Mouse (Mus musculus) heart, embryonic 13.5 days (tissue): Measurements from ENCODE around the gene Sox2. TPM values are rescaled to one million over a fixed set of nuclear protein-coding genes. Genes with fewer than 3 reads are reported as not detected.

ENCODE experiments used
- ATAC-seq: fragments of 200-750 bp; cut with Nextera tagmentation; 2 replicates; pipeline ENCODE4 v1.8.0; 2017; ENCODE audit warnings: moderate TSS enrichment; ENCODE audit not compliant: insufficient number of reproducible peaks, low FRiP score, low TSS enrichment; ENCODE audit errors: extremely low read depth
- H3K27ac ChIP-seq: fragments of 300-500 bp; sonication (generic); replicated peaks from 2 replicates; pipeline ENCODE4 v1.5.1; 2015; ENCODE audit warnings: moderate library complexity, mild to moderate bottlenecking, inconsistent platforms
- H3K27me3 ChIP-seq: fragments of 300-500 bp; sonication (generic); replicated peaks from 2 replicates; pipeline ENCODE4 v1.6.1; 2015; ENCODE audit warnings: mild to moderate bottlenecking, inconsistent platforms
- H3K36me3 ChIP-seq: fragments of 300-500 bp; sonication (generic); 2 replicates; pipeline ENCODE4 v1.6.1; 2015; ENCODE audit warnings: mild to moderate bottlenecking, inconsistent platforms
- H3K4me1 ChIP-seq: fragments of 300-500 bp; sonication (generic); 2 replicates; pipeline ENCODE4 v1.6.1; 2015; ENCODE audit warnings: inconsistent platforms
- H3K4me2 ChIP-seq: fragments of 300-500 bp; sonication (generic); 2 replicates; pipeline ENCODE4 v1.6.1; 2015; ENCODE audit warnings: inconsistent platforms, mild to moderate bottlenecking, moderate library complexity
- H3K4me3 ChIP-seq: fragments of 300-500 bp; sonication (generic); 2 replicates; pipeline ENCODE4 v1.5.1; 2015; ENCODE audit warnings: moderate library complexity, mild to moderate bottlenecking, inconsistent platforms
- H3K9ac ChIP-seq: fragments of 300-500 bp; sonication (generic); 2 replicates; pipeline ENCODE4 v1.6.1; 2015; ENCODE audit warnings: inconsistent platforms, mild to moderate bottlenecking, moderate library complexity
- H3K9me3 ChIP-seq: fragments of 300-500 bp; sonication (generic); 2 replicates; pipeline ENCODE4 v1.6.1; 2016; ENCODE audit warnings: inconsistent platforms
- WGBS: fragments of 180-500 bp; shearing (Covaris S2); methylation state at CpG from one replicate; pipeline ENCODE4 v1.1.7; 2015; ENCODE audit warnings: mixed read lengths; 5-methylcytosine and 5-hydroxymethylcytosine counted together
- polyA plus RNA-seq: library from polyadenylated mRNA; unstranded; fragments of >200 nt; fragmentation: Nextera tagmentation; extraction: Ambion mirVana; gene quantifications from 2 replicates; pipeline ENCODE4 v1.2.1, GENCODE M21; 2015

The Sox2 gene
- polyA plus RNA-seq = 0.29 and 0.33 TPM in 2 replicates

DNA sequence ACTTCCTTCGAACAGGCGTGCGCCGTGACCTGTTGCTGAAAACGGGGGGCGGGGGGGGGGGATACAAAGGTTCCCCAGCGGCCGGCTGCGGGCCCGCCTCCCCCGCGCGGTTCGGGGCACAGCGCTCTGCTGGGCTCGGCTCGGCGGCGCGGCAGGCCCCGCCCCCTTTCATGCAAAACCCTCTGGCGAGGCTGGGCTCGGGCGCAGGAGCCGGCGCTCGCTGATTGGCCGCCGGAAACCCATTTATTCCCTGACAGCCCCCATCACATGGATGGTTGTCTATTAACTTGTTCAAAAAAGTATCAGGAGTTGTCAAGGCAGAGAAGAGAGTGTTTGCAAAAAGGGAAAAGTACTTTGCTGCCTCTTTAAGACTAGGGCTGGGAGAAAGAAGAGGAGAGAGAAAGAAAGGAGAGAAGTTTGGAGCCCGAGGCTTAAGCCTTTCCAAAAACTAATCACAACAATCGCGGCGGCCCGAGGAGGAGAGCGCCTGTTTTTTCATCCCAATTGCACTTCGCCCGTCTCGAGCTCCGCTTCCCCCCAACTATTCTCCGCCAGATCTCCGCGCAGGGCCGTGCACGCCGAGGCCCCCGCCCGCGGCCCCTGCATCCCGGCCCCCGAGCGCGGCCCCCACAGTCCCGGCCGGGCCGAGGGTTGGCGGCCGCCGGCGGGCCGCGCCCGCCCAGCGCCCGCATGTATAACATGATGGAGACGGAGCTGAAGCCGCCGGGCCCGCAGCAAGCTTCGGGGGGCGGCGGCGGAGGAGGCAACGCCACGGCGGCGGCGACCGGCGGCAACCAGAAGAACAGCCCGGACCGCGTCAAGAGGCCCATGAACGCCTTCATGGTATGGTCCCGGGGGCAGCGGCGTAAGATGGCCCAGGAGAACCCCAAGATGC, at the start of gene Sox2:
TSS of gene Sox2 (plus strand) at position 680 of the 895 bp plus-strand sequence.
- H3K27me3 ChIP-seq = peaks cover 91% of the 10 kb centered on the region
- peaks cover 31% of the 10 kb centered on the region for H3K4me1 ChIP-seq
- peak within 1 kb of the TSS; percentile 65 for H3K9ac ChIP-seq
- H3K27ac ChIP-seq = no peak within 1 kb of the TSS
- no peaks in the 10 kb centered on the region for H3K36me3 ChIP-seq
- H3K4me3 ChIP-seq = peak within 1 kb of the TSS; percentile 56
- peak; percentile 54; the same call in 1 of the 2 replicates for ATAC-seq
- H3K9me3 ChIP-seq = no peaks in the 10 kb centered on the region
- H3K4me2 ChIP-seq = peak within 1 kb of the TSS; percentile 83
- WGBS = under 1% methylated on average over 84 of the region's 86 CpGs

DNA sequence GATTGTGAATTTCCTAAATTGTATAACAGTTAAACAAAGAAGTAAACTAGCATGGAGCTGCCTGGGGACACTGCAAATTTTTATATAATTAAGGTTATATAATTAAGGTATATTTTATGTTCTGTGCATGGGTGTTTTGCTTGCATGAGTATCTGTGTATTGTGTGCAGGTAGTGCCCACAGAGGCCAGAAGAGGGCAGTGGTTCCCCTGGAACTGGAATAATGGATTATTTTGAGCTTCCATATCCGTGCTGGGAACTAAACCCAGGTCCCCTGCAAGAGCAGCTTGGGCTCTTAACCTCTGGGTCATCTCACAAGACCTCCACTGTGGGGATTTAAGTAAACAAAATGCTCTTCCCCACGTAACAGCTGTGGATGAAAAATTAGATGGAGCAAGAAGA, 49.1 kb upstream of the Sox2 start:
- Histone ChIP-seq H3K9me3 (peaks cover 3% of the 10 kb centered on the region; the same call in 1 of the 2 replicates), H3K4me3 (no peak overlapping the region), H3K27ac (no peak overlapping the region), H3K27me3 (no peaks in the 10 kb centered on the region), H3K9ac (no peak overlapping the region), H3K4me1 (no peaks in the 10 kb centered on the region), H3K4me2 (no peak overlapping the region), H3K36me3 (no peaks in the 10 kb centered on the region)
- ATAC-seq = no peak
- WGBS = 71% methylated on average over 2 of the region's 2 CpGs

DNA sequence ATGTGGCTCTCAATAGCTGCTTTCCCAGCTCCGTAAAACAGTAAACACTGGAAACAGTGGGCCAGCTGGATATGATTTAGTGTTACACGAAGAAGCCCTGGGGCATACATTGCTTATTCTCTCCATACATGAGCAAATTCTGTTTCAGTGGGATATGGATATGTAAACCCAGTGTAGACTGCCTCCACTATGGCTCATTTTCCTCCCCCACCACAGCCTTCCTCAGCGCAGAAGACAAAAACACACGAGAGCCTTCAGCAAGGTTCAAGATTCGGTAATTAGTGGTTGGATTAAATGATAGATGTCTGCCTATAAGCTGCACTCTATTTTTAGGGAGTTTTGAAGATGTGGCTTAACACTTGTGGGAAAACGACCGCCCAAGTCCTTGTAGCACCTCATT, 36.1 kb upstream of the Sox2 start:
- Histone ChIP-seq H3K36me3 (no peaks in the 10 kb centered on the region), H3K9me3 (no peaks in the 10 kb centered on the region), H3K4me3 (no peak overlapping the region), H3K4me1 (0 out of 2 replicates have a peak, but pooled peaks cover 3% of the 10 kb centered on the region), H3K27me3 (no peaks in the 10 kb centered on the region), H3K27ac (no peak overlapping the region), H3K9ac (no peak overlapping the region), H3K4me2 (no peak overlapping the region)
- ATAC-seq = no peak
- 76% methylated on average over 7 of the region's 7 CpGs for WGBS

DNA sequence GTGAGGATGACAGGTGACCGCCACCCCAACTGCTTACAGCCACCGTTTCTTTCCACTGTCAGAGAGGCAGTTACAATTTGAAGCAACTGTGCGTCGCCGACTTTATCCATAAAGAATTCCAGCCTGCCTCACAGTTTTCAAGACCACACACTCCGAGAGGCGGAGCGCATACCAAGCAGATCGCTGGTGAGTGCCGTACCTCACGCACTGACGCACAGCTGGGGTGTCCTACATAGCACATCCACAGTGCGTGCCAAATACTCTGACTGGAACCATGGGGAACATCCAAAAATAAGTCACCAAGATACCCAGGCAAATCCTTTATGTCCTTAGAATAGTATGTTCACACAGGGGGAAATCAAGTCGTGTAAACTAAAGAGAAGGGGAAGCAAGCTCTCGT, 34.7 kb upstream of the Sox2 start:
- Histone ChIP-seq H3K27me3 (no peaks in the 10 kb centered on the region), H3K4me3 (no peak overlapping the region), H3K4me2 (no peak overlapping the region), H3K9me3 (no peaks in the 10 kb centered on the region), H3K36me3 (no peaks in the 10 kb centered on the region), H3K27ac (no peak overlapping the region), H3K9ac (no peak overlapping the region), H3K4me1 (0 out of 2 replicates have a peak, but pooled peaks cover 3% of the 10 kb centered on the region)
- ATAC-seq = no peak
- WGBS = 53% methylated on average over 15 of the region's 15 CpGs

DNA sequence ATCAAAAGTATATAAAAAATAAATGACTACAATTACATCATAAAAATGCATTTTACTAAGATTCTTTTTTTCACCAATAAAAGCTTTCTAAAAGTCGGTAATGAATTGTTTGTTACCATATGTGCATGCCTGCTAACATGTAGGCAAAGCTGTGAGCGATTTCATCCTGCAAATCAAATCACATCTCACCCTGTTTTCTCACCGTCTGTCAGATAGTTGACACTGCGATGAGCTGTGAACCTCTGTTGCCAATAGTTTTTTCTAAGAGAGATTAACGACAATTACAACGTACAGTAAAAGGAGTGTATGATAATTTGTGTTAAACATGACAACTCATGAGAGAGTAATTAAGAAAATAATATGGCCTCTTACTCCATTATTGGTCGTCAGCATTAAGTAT, 31.3 kb upstream of the Sox2 start:
- 58% methylated on average over 7 of the region's 7 CpGs for WGBS
- Histone ChIP-seq H3K4me3 (no peak overlapping the region), H3K9me3 (no peaks in the 10 kb centered on the region), H3K4me1 (0 out of 2 replicates have a peak, but pooled peaks cover 3% of the 10 kb centered on the region), H3K27me3 (no peaks in the 10 kb centered on the region), H3K4me2 (no peak overlapping the region), H3K9ac (no peak overlapping the region), H3K27ac (no peak overlapping the region), H3K36me3 (no peaks in the 10 kb centered on the region)
- ATAC-seq = no peak

DNA sequence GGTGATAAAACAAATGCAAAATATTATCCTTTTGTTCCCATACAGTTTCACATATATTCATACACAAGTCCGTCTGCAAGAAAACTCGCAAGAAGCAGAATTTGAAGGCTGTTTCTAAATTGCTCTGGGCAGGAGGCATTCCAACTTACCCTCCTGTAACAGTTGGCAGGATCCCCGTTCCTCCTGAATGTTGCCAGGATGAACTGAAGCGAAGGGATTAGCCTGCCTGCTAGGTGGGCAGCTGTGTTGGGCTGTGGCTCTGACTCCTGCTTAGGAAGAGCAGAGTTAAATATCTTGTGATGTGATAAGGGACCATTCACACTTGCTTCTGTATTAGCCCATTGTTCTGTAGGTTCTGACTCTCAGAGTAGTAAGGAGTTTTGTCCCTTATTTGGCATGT, 30.1 kb upstream of the Sox2 start:
- no peaks in the 10 kb centered on the region for H3K27me3 ChIP-seq
- no peak for ATAC-seq
- H3K36me3 ChIP-seq = no peaks in the 10 kb centered on the region
- H3K9ac ChIP-seq = no peak overlapping the region
- no peak overlapping the region for H3K4me2 ChIP-seq
- 65% methylated on average over 4 of the region's 4 CpGs for WGBS
- H3K4me1 ChIP-seq = 0 out of 2 replicates have a peak, but pooled peaks cover 3% of the 10 kb centered on the region
- H3K4me3 ChIP-seq = no peak overlapping the region
- H3K27ac ChIP-seq = no peak overlapping the region
- H3K9me3 ChIP-seq = no peaks in the 10 kb centered on the region

DNA sequence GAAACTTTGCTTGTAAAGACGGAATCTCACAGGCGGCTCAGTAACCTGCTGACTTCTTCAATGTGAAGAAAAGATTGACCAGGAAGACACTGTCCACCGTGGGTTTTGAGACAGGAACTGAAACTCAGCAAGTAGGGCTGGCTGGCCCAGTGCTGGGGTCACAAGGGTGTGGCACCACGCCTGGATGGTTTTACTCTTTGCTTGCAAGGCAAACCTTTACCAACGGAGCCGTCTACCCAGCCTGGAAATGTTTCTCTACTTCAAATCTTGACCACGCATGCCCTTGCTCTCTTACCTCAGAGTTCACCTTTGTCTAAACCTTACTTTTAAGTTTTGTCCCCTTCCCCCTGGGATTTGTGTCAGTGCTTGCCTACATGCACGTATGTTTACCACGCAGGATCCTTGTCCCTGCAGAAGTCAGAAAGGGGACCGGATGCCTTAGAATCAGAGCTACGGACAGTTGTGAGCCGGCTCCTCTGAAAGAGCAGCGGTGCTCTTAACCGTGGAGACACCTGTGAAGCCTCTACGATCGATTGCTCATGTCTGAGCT, 25.4 kb upstream of the Sox2 start:
- ATAC-seq = no peak
- Histone ChIP-seq H3K27me3 (no peaks in the 10 kb centered on the region), H3K4me1 (no peaks in the 10 kb centered on the region), H3K36me3 (no peaks in the 10 kb centered on the region), H3K9ac (no peak overlapping the region), H3K9me3 (no peaks in the 10 kb centered on the region), H3K27ac (no peak overlapping the region), H3K4me2 (no peak overlapping the region), H3K4me3 (no peak overlapping the region)
- 84% methylated on average over 16 of the region's 16 CpGs for WGBS

DNA sequence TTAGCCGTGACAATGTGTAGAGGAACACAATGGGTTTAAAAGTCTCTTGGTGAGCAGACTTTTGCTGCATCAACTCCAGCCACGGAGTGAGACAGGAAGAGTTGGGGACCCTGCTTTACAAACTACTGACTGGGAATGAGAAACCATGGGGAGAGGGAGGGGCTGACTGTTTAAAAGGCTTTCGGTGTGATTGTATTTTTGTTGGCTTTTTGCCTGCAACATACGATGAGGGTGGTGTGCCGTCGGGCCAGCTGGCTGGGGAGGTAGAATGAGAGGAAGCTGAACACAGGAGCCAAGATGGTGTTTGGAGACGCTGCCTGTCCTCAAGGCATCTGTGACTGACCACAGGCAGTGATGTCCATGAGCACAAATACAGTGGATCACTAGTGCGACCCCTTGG, 23.7 kb upstream of the Sox2 start:
- WGBS = 57% methylated on average over 8 of the region's 8 CpGs
- no peaks in the 10 kb centered on the region for H3K9me3 ChIP-seq
- H3K36me3 ChIP-seq = no peaks in the 10 kb centered on the region
- no peaks in the 10 kb centered on the region for H3K4me1 ChIP-seq
- no peaks in the 10 kb centered on the region for H3K27me3 ChIP-seq
- H3K9ac ChIP-seq = no peak overlapping the region
- H3K4me3 ChIP-seq = no peak overlapping the region
- no peak overlapping the region for H3K27ac ChIP-seq
- ATAC-seq = no peak
- H3K4me2 ChIP-seq = no peak overlapping the region

DNA sequence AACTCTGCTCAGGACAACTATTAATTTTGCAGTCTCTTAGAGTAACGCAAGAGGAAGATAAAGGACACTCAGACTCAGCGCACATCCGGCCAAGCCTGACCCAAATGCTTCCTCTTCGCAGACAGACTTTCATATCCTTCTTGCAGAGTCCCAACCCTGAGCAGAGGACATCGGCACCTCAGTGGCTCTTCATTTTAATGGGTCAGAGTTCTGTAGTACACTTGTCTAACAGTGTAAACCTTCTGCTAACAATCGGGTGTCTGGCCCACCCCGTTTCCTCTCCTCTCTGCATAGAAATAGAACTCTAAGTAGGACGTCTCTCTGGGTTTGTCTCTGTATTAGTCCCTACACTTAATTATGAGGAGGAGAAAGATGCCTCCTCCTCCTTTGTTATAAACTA, 20.2 kb upstream of the Sox2 start:
- no peak overlapping the region for H3K4me2 ChIP-seq
- no peaks in the 10 kb centered on the region for H3K36me3 ChIP-seq
- H3K9me3 ChIP-seq = no peaks in the 10 kb centered on the region
- H3K4me3 ChIP-seq = no peak overlapping the region
- H3K9ac ChIP-seq = no peak overlapping the region
- ATAC-seq = no peak
- H3K4me1 ChIP-seq = no peaks in the 10 kb centered on the region
- H3K27ac ChIP-seq = no peak overlapping the region
- peaks cover 10% of the 10 kb centered on the region for H3K27me3 ChIP-seq
- 66% methylated on average over 8 of the region's 8 CpGs for WGBS

DNA sequence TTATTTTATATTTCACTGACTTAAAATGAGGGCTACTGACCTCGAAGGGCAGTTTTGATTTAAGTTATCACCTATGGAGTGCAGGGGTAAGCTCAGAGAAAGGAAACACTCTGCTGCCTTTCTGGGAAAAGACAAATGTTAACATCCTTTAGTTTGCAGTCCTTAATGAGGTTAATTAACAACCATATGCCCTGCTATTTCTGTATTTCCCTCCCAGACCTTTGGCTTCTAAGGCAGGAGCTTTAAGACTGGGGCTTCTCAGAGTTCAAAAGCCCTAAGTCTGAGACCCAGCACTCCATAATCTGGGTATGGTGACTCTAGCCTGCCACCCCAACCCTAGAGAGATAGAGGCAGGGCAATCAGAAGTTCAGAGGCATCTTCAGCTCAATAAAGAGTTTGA, 19.5 kb upstream of the Sox2 start:
- Histone ChIP-seq H3K4me2 (no peak overlapping the region), H3K9ac (no peak overlapping the region), H3K9me3 (no peaks in the 10 kb centered on the region), H3K4me1 (no peaks in the 10 kb centered on the region), H3K36me3 (no peaks in the 10 kb centered on the region), H3K4me3 (no peak overlapping the region), H3K27me3 (peaks cover 13% of the 10 kb centered on the region), H3K27ac (no peak overlapping the region)
- ATAC-seq = no peak
- WGBS = 31% methylated on average over 1 of the region's 1 CpGs

DNA sequence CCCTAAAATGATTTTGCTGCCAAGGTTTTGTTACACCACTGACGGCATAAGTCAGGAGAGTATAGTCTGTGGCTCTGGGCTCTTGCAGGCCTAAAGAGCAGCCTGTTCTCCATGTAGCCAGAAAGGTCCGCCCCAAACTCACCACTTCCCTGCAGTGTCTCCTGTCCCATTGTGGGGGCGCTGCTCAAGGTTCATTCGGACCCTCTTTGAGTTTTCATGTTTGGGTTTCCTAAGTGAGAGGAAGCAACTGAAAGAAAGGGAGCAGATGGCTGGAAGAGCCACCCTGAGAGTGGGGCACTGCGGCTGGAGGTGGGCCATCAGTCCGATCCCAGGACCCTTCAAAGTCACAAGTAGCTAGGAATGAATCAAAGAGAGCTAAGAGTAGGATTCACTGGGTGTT, 13.2 kb upstream of the Sox2 start:
- Histone ChIP-seq H3K9me3 (no peaks in the 10 kb centered on the region), H3K36me3 (no peaks in the 10 kb centered on the region), H3K27ac (no peak overlapping the region), H3K4me2 (no peak overlapping the region), H3K9ac (no peak overlapping the region), H3K27me3 (peaks cover 73% of the 10 kb centered on the region), H3K4me3 (no peak overlapping the region), H3K4me1 (peaks cover 6% of the 10 kb centered on the region)
- 52% methylated on average over 6 of the region's 6 CpGs for WGBS
- ATAC-seq = no peak

DNA sequence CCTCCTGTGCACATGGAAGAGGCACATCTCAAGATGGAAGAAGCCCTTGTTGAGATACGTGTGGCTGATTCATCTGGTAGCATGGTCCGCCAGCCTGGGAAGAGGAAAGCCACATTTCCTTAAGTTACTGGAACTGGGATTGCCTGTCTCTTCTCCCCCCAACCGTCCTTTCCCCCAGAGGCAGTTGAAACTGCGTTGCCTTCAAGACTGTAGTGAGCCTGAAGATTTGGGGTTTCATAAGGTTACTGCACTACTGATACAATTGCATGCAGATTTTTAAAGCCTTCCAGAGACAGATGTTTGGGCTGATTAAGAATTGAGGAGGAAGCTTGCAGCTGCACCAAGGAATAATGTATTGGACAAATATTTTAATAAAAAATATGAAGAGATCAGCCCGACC, 12.7 kb upstream of the Sox2 start:
- no peak for ATAC-seq
- Histone ChIP-seq H3K9me3 (no peaks in the 10 kb centered on the region), H3K9ac (no peak overlapping the region), H3K36me3 (no peaks in the 10 kb centered on the region), H3K4me3 (no peak overlapping the region), H3K4me2 (no peak overlapping the region), H3K27ac (no peak overlapping the region), H3K4me1 (peaks cover 11% of the 10 kb centered on the region), H3K27me3 (peaks cover 78% of the 10 kb centered on the region)
- 44% methylated on average over 5 of the region's 5 CpGs for WGBS
